Mouse (Mus musculus) spleen, adult 12 weeks (tissue): ENCODE measurements around the gene Sim2.

Experiments used
- DNase-seq: peaks from one replicate; pipeline ENCODE4 v3.0.0; 2022; ENCODE audit warnings: low spot score

Gene Sim2

GRCm38 (mm10) chr16:94168655-94169545, 84.2 kb downstream of the Sim2 start:
- DNase-seq: no peak

- no peak for DNase-seq
Measured at GRCm38 (mm10) chr16:94170218-94170617, 85.5 kb downstream of the Sim2 start.

GRCm38 (mm10) chr16:94173361-94173760, 88.6 kb downstream of the Sim2 start:
- DNase-seq: no peak

- DNase-seq: no peak
Measured at GRCm38 (mm10) chr16:94175366-94175986, 90.7 kb downstream of the Sim2 start.
